Mouse (Mus musculus) kidney, embryonic 14.5 days (tissue): Measurements from ENCODE around the gene Jmjd6. TPM values are rescaled to one million over a fixed set of nuclear protein-coding genes. Genes with fewer than 3 reads are reported as not detected.

Source experiments
- ATAC-seq: fragments of 200-750 bp; cut with Nextera tagmentation; 2 replicates; pipeline ENCODE4 v1.8.0; 2017; ENCODE audit warnings: moderate number of reproducible peaks, mild to moderate bottlenecking, moderate TSS enrichment, moderate library complexity; ENCODE audit not compliant: low FRiP score, low TSS enrichment
- H3K27ac ChIP-seq: fragments of 300-500 bp; sonication (generic); 2 replicates; pipeline ENCODE4 v1.5.1; 2014; ENCODE audit warnings: low read depth, mild to moderate bottlenecking, low read length, moderate library complexity, mixed read lengths
- H3K27me3 ChIP-seq: fragments of 300-500 bp; sonication (generic); 2 replicates; pipeline ENCODE4 v1.6.1; 2014; ENCODE audit warnings: mild to moderate bottlenecking, low read length; ENCODE audit not compliant: control insufficient read depth, insufficient read depth
- H3K36me3 ChIP-seq: fragments of 300-500 bp; sonication (generic); 2 replicates; pipeline ENCODE4 v1.6.1; 2014; ENCODE audit warnings: low read length, mixed read lengths; ENCODE audit not compliant: control insufficient read depth, insufficient read depth
- H3K4me1 ChIP-seq: fragments of 300-500 bp; sonication (generic); 2 replicates; pipeline ENCODE4 v1.6.1; 2014; ENCODE audit warnings: low read length, mixed read lengths; ENCODE audit not compliant: control insufficient read depth, insufficient read depth
- H3K4me2 ChIP-seq: fragments of 300-500 bp; sonication (generic); replicated peaks from 2 replicates; pipeline ENCODE4 v1.6.1; 2014; ENCODE audit warnings: low read depth, mild to moderate bottlenecking, low read length
- H3K4me3 ChIP-seq: fragments of 300-500 bp; sonication (generic); 2 replicates; pipeline ENCODE4 v1.5.1; 2014; ENCODE audit warnings: mild to moderate bottlenecking, low read length
- H3K9ac ChIP-seq: fragments of 300-500 bp; sonication (generic); 2 replicates; pipeline ENCODE4 v1.6.1; 2014; ENCODE audit warnings: low read depth, mild to moderate bottlenecking, low read length, moderate library complexity
- H3K9me3 ChIP-seq: fragments of 300-500 bp; sonication (generic); 2 replicates; pipeline ENCODE4 v1.6.1; 2016; ENCODE audit warnings: low read length; ENCODE audit not compliant: control insufficient read depth
- WGBS: fragments of 180-500 bp; shearing (Covaris S2); extraction: QIAGEN DNeasy Blood & Tissue Kit; methylation state at CpG from one replicate; pipeline ENCODE4 v1.1.7; 2014; 5-methylcytosine and 5-hydroxymethylcytosine counted together
- polyA plus RNA-seq: library from polyadenylated mRNA; unstranded; fragments of >200 nt; fragmentation: Nextera tagmentation; extraction: Ambion mirVana; gene quantifications from 2 replicates; pipeline ENCODE4 v1.2.1, GENCODE M21; 2014

Jmjd6 gene
- polyA plus RNA-seq, 1 experiment from 2014 or later, result 68.6 TPM

DNA sequence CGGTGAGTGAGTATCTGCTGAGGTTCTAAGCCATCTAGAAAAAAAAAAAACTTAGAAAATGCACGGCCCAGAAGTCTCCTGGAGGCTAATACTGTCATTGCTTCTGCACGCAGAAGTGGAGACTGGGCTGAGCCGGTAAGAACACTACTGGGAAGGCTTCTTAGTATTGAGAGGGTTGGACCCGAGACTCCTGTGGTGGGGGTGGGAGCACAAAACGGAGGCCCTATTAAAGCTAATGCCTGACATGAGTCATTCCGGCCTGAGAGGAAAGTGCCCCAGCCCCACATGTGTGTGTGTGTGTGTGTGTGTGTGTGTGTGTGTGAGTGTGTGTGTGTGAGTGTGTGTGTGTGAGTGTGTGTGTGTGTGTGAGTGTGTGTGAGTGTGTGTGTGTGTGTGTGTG, 36.1 kb downstream of the Jmjd6 start:
- peaks cover 4% of the 10 kb centered on the region; the same call in 1 of the 2 replicates for H3K36me3 ChIP-seq
- ATAC-seq, result no peak
- H3K27me3 ChIP-seq, result no peaks in the 10 kb centered on the region
- H3K4me1 ChIP-seq, result peaks cover 9% of the 10 kb centered on the region
- no peak overlapping the region for H3K4me2 ChIP-seq
- 51% methylated on average over 7 of the region's 7 CpGs for WGBS
- no peak overlapping the region for H3K4me3 ChIP-seq
- no peak overlapping the region for H3K27ac ChIP-seq
- no peaks in the 10 kb centered on the region for H3K9me3 ChIP-seq
- H3K9ac ChIP-seq, result no peak overlapping the region

DNA sequence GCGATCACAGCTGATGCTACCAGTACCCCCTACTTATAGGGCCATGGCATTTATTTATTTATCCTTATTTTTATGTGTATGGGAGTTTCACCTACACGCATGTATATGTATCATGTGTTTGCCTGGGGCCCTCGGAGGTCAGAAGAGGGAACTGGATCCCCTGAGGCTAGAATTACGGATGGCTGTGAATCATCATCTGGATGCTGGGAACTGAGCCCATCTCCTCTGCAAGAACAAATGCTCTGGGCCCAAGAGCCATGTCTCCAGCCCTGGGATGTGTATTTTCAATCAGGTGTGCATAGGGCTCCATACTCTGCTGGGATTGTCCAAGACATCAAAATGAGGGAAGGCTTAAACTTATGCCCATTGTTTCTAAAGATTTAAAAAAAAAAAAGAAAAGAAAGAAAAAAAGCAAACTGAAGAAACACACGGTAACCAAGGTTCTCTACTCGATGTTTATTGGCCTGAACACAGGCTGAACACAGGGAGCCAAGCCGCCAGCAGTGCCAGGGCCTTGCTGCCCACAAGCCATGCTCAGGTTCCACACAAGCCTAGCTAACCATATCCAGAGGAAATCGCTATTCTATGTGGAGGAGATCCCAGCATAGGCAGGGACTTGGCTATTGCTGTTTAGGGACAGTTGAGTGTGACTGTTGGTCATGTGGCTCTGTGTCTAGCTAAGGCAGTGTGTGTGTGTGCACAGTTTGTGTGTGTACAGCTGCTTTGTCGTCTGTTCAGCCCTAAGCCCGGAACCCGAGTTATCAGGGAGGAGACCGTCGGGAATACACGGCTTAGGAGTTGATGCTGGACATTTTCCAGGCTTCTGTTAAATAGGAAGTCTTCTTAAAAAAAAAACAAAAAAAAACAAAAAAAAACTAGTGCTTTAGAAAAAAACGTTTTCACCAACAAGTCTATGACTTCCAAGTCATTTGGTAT, 36.8 kb downstream of the Jmjd6 start:
- no peak for ATAC-seq
- no peak overlapping the region for H3K9ac ChIP-seq
- H3K9me3 ChIP-seq, result no peaks in the 10 kb centered on the region
- H3K27me3 ChIP-seq, result no peaks in the 10 kb centered on the region
- H3K4me2 ChIP-seq, result no peak overlapping the region
- H3K4me3 ChIP-seq, result no peak overlapping the region
- peaks cover 8% of the 10 kb centered on the region for H3K4me1 ChIP-seq
- peak overlapping the region; percentile 47; the same call in 1 of the 2 replicates for H3K27ac ChIP-seq
- H3K36me3 ChIP-seq, result peaks cover 4% of the 10 kb centered on the region; the same call in 1 of the 2 replicates
- 68% methylated on average over 15 of the region's 15 CpGs for WGBS

DNA sequence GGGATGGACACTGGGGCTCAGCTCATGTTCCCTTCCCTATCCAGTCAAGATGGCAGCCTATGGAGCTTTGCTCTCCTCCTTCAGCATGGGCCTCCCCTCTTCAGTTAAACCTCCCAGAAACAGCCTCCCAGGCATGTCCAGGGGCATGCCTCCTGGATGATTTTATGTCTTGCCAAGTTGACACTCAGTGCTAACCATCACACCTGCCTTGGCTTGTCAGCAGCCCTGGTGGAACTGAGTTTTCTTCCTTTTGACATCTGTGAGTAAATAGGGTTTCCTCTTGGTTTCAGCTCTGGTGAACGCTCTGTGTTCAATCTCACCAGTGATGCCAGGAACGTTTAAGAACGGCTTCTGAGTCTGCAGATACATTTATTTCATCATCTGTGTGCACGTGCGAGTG, 40.5 kb downstream of the Jmjd6 start:
- no peak for ATAC-seq
- H3K9ac ChIP-seq, result no peak overlapping the region
- H3K4me3 ChIP-seq, result no peak overlapping the region
- H3K9me3 ChIP-seq, result no peaks in the 10 kb centered on the region
- no peaks in the 10 kb centered on the region for H3K36me3 ChIP-seq
- no peak overlapping the region for H3K27ac ChIP-seq
- peaks cover 10% of the 10 kb centered on the region; the same call in 1 of the 2 replicates for H3K4me1 ChIP-seq
- H3K4me2 ChIP-seq, result no peak overlapping the region
- H3K27me3 ChIP-seq, result no peaks in the 10 kb centered on the region
- WGBS, result 87% methylated on average over 5 of the region's 5 CpGs

DNA sequence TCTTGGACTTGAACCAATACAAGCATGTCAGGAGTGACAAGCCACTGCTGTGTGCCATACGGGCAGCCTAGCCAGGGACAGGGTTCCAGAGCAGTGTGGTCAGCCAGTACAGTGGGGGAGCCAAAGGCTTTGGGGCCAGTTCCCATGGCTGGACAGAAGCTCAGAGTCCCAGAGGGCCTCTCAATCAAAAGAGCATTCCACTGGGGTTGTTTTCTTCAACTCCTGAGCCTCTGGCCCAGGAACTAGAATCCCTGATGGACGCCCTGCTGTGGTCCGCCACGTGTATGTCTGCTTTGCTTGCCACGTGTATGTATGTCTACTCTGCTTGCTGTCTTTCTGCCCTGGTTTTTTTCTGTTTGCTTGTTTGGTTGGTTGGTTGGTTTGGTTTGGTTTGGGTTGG, 42.1 kb downstream of the Jmjd6 start:
- H3K4me1 ChIP-seq, result 0 out of 2 replicates have a peak, but pooled peaks cover 6% of the 10 kb centered on the region
- H3K9me3 ChIP-seq, result no peaks in the 10 kb centered on the region
- no peak overlapping the region for H3K9ac ChIP-seq
- H3K36me3 ChIP-seq, result no peaks in the 10 kb centered on the region
- 59% methylated on average over 5 of the region's 5 CpGs for WGBS
- H3K27me3 ChIP-seq, result no peaks in the 10 kb centered on the region
- H3K4me3 ChIP-seq, result no peak overlapping the region
- H3K4me2 ChIP-seq, result no peak overlapping the region
- no peak for ATAC-seq
- no peak overlapping the region for H3K27ac ChIP-seq

DNA sequence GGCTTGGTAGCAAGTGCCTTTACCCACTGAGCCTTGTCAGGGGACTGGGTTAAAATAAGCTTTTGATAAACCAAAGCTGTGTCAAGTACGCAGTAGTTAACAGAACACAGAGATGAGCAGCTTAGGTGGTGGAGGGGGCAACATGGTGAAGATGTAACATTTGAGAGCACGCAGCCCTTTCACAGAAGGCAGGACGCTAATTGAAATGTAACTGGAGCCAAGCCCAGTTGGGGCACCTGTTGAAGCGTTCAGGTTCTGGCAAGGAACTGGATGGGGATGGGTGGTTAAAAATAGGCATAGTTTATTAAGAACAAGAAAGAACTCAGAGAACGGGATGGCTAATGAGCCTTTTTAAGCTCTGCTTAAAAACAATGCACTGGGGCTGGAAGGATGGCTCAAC, 43.9 kb downstream of the Jmjd6 start:
- H3K4me1 ChIP-seq, result 0 out of 2 replicates have a peak, but pooled peaks cover 6% of the 10 kb centered on the region
- no peak overlapping the region for H3K4me3 ChIP-seq
- 81% methylated on average over 5 of the region's 5 CpGs for WGBS
- ATAC-seq, result no peak
- H3K4me2 ChIP-seq, result no peak overlapping the region
- no peaks in the 10 kb centered on the region for H3K9me3 ChIP-seq
- H3K27ac ChIP-seq, result no peak overlapping the region
- no peaks in the 10 kb centered on the region for H3K27me3 ChIP-seq
- H3K9ac ChIP-seq, result no peak overlapping the region
- no peaks in the 10 kb centered on the region for H3K36me3 ChIP-seq

Other genes starting within 250 kb of the Jmjd6 start
- gene Rhbdf2, start 216.4 kb downstream of the Jmjd6 start, polyA plus RNA-seq, result 5.4 and 7.2 TPM in 2 replicates
- gene Prcd, start 189.9 kb downstream of the Jmjd6 start, polyA plus RNA-seq, result 1.1 and 1.4 TPM in 2 replicates
- gene Cygb, start 189.1 kb downstream of the Jmjd6 start, polyA plus RNA-seq, result 11.0 and 11.3 TPM in 2 replicates
- gene St6galnac1, start 67.9 kb downstream of the Jmjd6 start, polyA plus RNA-seq, result not detected in 2 replicates
- gene Mxra7, start 15.4 kb downstream of the Jmjd6 start, polyA plus RNA-seq, result 11.1 and 16.0 TPM in 2 replicates
- 56.5 and 64.6 TPM in 2 replicates for gene Mettl23, start 171 bp downstream of the Jmjd6 start, polyA plus RNA-seq
- 24.9 and 35.0 TPM in 2 replicates for gene Mfsd11, start 9.0 kb upstream of the Jmjd6 start, polyA plus RNA-seq
- 981 and 1,041 TPM in 2 replicates for gene Srsf2, start 9.6 kb upstream of the Jmjd6 start, polyA plus RNA-seq
- 0.21 and 0.23 TPM in 2 replicates for gene Mgat5b, start 75.4 kb upstream of the Jmjd6 start, polyA plus RNA-seq